Mouse (Mus musculus) cortical plate, adult 2 months (tissue): ENCODE data around the gene BC035044. TPM values are rescaled to one million over a fixed set of nuclear protein-coding genes. Genes with fewer than 3 reads are reported as not detected.
"Not testable (repeated sequence)": the region's sequence is repeated elsewhere in the genome, so short reads cannot be mapped to it uniquely, and the experiment has no call there.

Experiments
- H3K27ac ChIP-seq: fragments of 200-500 bp; 2 replicates; pipeline ENCODE4 v1.5.1; 2012; ENCODE audit warnings: low read length, control low read depth, inconsistent platforms; ENCODE audit not compliant: insufficient read depth
- H3K4me1 ChIP-seq: fragments of 200-500 bp; 2 replicates; pipeline ENCODE4 v1.6.1; 2011; ENCODE audit warnings: low read length; ENCODE audit not compliant: control insufficient read depth, insufficient read depth
- H3K4me3 ChIP-seq: fragments of 200-500 bp; 2 replicates; pipeline ENCODE4 v1.5.1; 2011; ENCODE audit warnings: mild to moderate bottlenecking, low read length, control low read depth; ENCODE audit not compliant: insufficient read depth
- CTCF ChIP-seq: fragments of 200-500 bp; IDR thresholded peaks from 2 replicates; pipeline ENCODE4 v1.5.1; 2011; ENCODE audit warnings: mild to moderate bottlenecking, control low read depth, low read length; ENCODE audit not compliant: insufficient read depth; ENCODE audit errors: extremely low read depth
- POLR2A ChIP-seq: fragments of 200-500 bp; IDR thresholded peaks from 2 replicates; pipeline ENCODE4 v1.6.1; 2011; ENCODE audit warnings: mild to moderate bottlenecking, low read length, control low read depth; ENCODE audit not compliant: insufficient read depth; ENCODE audit errors: extremely low read depth
- polyA plus RNA-seq: library from polyadenylated mRNA; depleted of rRNA; stranded (reverse); fragments of >200 nt; gene quantifications from 2 replicates; pipeline ENCODE4 v1.2.3, GENCODE M21; 2012; rRNA removed

The BC035044 gene
- polyA plus RNA-seq, 1 experiment, result 2.2 TPM

DNA sequence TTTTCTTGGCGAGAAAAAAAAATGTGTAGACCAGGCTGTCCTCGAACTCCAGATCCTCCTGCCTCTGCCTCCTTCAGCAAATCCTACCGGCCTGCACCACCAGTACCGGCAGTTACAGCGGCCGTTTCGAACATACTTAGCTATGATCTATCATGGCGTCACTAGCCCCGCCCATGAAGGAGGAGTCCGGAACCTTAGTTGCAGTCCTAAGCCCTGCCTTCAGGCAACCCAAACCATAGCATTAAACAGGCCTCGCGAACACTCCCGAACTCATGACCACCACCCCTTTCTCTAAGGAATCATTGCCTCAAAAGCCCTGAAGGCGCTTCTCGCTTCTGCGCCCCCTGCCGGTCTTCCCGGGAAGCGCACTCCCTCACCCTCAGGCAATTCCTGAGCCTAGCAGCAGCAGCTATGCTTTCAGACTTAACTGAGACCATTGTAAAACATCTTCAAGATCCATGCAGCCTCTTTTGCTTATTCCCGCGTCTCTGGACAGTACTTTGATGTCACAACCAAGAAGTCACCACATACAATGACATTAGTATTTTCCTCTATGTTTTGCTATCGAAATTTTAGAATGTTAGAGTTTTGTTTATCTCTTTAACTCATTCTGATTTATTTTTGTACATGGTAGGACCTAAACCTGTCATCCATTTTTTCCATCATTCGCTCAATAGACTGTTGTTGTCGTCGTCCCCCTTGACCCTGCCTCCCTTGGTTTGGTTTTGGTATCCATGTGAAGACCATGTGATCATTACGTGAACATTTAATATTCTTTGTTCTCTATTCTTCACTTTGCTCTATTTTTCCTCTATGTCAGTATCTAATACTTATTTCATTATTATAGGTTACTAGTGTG lies 87.7 kb downstream of the BC035044 start:
- Histone ChIP-seq H3K27ac (no peak overlapping the region), H3K4me1 (no peaks in the 10 kb centered on the region), H3K4me3 (peak overlapping the region; percentile 45)
- no peak for TF ChIP-seq POLR2A
- peak; percentile 92 for TF ChIP-seq CTCF

DNA sequence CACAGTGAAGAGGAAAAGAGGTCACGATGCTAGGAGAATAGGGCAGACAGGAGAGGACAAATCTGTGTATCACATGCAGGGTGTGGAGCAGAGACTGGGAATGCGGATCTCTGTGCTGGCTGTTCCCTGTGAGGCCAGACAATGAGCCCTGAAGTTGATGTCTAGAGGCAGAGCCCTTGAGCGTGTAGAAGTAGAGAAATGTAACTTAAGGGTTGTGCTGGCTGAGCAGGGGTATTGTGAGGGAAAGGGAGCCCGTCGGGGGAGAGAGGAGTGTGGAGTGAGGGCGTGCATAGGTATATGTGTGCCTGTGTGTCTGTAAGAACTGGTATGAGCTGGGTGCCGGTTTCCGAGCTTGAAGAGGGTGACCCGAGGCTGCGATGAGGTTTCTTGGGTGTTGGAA lies 88.4 kb downstream of the BC035044 start:
- Histone ChIP-seq H3K27ac (peak overlapping the region; percentile 1; the same call in 1 of the 2 replicates), H3K4me1 (no peaks in the 10 kb centered on the region), H3K4me3 (peak overlapping the region; percentile 45)
- TF ChIP-seq CTCF, result no peak
- TF ChIP-seq POLR2A, result no peak

GRCm38 (mm10) chr6:128800696-128801095 lies 90.2 kb downstream of the BC035044 start:
- H3K4me3 ChIP-seq, H3K4me1 ChIP-seq, H3K27ac ChIP-seq: not testable (repeated sequence)

DNA sequence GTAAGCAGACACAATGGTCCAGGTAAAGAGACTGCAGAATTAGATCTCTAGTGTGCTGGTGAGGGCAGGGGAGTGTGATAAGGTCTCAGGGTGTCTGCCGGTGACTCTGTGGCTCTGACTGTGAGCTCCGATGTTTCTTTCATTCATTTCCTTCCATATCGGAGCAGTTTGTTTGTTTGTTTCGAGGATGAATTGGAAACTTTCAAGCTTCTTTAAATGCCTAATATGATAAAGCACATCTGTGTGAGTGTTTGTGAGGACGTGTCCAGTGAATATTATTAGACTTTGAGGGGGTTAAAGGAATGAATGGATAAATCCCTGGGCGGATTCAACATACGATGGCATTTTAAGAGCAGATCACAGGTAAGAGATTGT lies 91.0 kb downstream of the BC035044 start:
- TF ChIP-seq CTCF (no peak), POLR2A (no peak)
- Histone ChIP-seq H3K27ac (no peak overlapping the region), H3K4me1 (no peaks in the 10 kb centered on the region), H3K4me3 (peak overlapping the region; percentile 42)

GRCm38 (mm10) chr6:128799144-128799895 lies 91.6 kb downstream of the BC035044 start:
- peak; percentile 38; the same call in 1 of the 2 replicates for TF ChIP-seq CTCF
- H3K4me1 ChIP-seq, result not testable (repeated sequence)
- Histone ChIP-seq H3K27ac (peak overlapping the region; percentile 46), H3K4me3 (peak overlapping the region; percentile 42)

Other genes starting within 250 kb of the BC035044 start
- gene Clec2h, start 228.7 kb downstream of the BC035044 start, polyA plus RNA-seq, result not detected in 2 replicates
- gene Klrb1, start 168.1 kb downstream of the BC035044 start, polyA plus RNA-seq, result not detected in 2 replicates
- gene Klrb1c, start 101.9 kb downstream of the BC035044 start, polyA plus RNA-seq, result 0.04 and 0.19 TPM in 2 replicates
- not detected in 2 replicates for gene Gm44511, start 64.8 kb downstream of the BC035044 start, polyA plus RNA-seq
- not detected in 2 replicates for gene Klrb1b, start 64.8 kb downstream of the BC035044 start, polyA plus RNA-seq
- 0.08 TPM in 1 of 2 replicates, not detected in the other for gene Clec2i, start 3.5 kb downstream of the BC035044 start, polyA plus RNA-seq
- not detected in 2 replicates for gene Clec2g, start 43.3 kb upstream of the BC035044 start, polyA plus RNA-seq
- gene Klrb1f, start 154.8 kb upstream of the BC035044 start, polyA plus RNA-seq, result 0.09 TPM in 1 of 2 replicates, not detected in the other
- gene Clec2e, start 209.8 kb upstream of the BC035044 start, polyA plus RNA-seq, result not detected in 2 replicates